Mouse (Mus musculus) stomach, embryonic 14.5 days (tissue): ENCODE measurements around the gene Hlcs. TPM values are rescaled to one million over a fixed set of nuclear protein-coding genes. Genes with fewer than 3 reads are reported as not detected.

Experiments used
- ATAC-seq: fragments of 200-750 bp; cut with Nextera tagmentation; 2 replicates; pipeline ENCODE4 v1.8.0; 2017; ENCODE audit warnings: low read depth, moderate TSS enrichment; ENCODE audit not compliant: insufficient number of reproducible peaks, insufficient read depth, low FRiP score
- H3K27ac ChIP-seq: fragments of 300-500 bp; sonication (generic); 2 replicates; pipeline ENCODE4 v1.5.1; 2014; ENCODE audit warnings: mild to moderate bottlenecking, low read length, moderate library complexity, mixed read lengths
- H3K27me3 ChIP-seq: fragments of 300-500 bp; sonication (generic); 2 replicates; pipeline ENCODE4 v1.6.1; 2014; ENCODE audit warnings: low read length, control low read depth, mixed read lengths; ENCODE audit not compliant: control insufficient read depth, insufficient read depth
- H3K36me3 ChIP-seq: fragments of 300-500 bp; sonication (generic); 2 replicates; pipeline ENCODE4 v1.6.1; 2014; ENCODE audit warnings: mild to moderate bottlenecking, control low read depth, low read length, moderate library complexity, mixed read lengths; ENCODE audit not compliant: control insufficient read depth, insufficient read depth
- H3K4me1 ChIP-seq: fragments of 300-500 bp; sonication (generic); 2 replicates; pipeline ENCODE4 v1.6.1; 2014; ENCODE audit warnings: low read length, control low read depth, mixed read lengths; ENCODE audit not compliant: control insufficient read depth, insufficient read depth
- H3K4me2 ChIP-seq: fragments of 300-500 bp; sonication (generic); replicated peaks from 2 replicates; pipeline ENCODE4 v1.6.1; 2014; ENCODE audit warnings: low read depth, low read length, control low read depth
- H3K4me3 ChIP-seq: fragments of 300-500 bp; sonication (generic); 2 replicates; pipeline ENCODE4 v1.5.1; 2014; ENCODE audit warnings: low read depth, low read length, control low read depth
- H3K9ac ChIP-seq: fragments of 300-500 bp; sonication (generic); replicated peaks from 2 replicates; pipeline ENCODE4 v1.6.1; 2014; ENCODE audit warnings: low read depth, mild to moderate bottlenecking, control low read depth, low read length, moderate library complexity, mixed read lengths
- H3K9me3 ChIP-seq: fragments of 300-500 bp; sonication (generic); 2 replicates; pipeline ENCODE4 v1.6.1; 2016; ENCODE audit warnings: low read depth, low read length, control low read depth; ENCODE audit not compliant: control insufficient read depth
- WGBS: fragments of 180-500 bp; shearing (Covaris S2); extraction: QIAGEN DNeasy Blood & Tissue Kit; methylation state at CpG from one replicate; pipeline ENCODE4 v1.1.7; 2014; 5-methylcytosine and 5-hydroxymethylcytosine counted together
- polyA plus RNA-seq: library from polyadenylated mRNA; unstranded; fragments of >200 nt; fragmentation: Nextera tagmentation; extraction: Ambion mirVana; gene quantifications from 2 replicates; pipeline ENCODE4 v1.2.1, GENCODE M21; 2014

Gene Hlcs
- polyA plus RNA-seq, 1 experiment from 2014 or later, result 10.8 TPM

- Histone ChIP-seq H3K4me3 (no peak overlapping the region), H3K9ac (no peak overlapping the region), H3K27me3 (0 out of 2 replicates have a peak, but pooled peaks cover 14% of the 10 kb centered on the region), H3K4me2 (no peak overlapping the region), H3K27ac (no peak overlapping the region), H3K9me3 (no peaks in the 10 kb centered on the region), H3K4me1 (peaks cover 13% of the 10 kb centered on the region), H3K36me3 (no peaks in the 10 kb centered on the region)
- 88% methylated on average over 3 of the region's 3 CpGs for WGBS
- ATAC-seq, result no peak
Measured at GRCm38 (mm10) chr16:94122347-94122746, 191.0 kb downstream of the Hlcs start.

GRCm38 (mm10) chr16:94118394-94118793 is 195.0 kb downstream of the Hlcs start:
- no peak for ATAC-seq
- H3K4me1 ChIP-seq, result peaks cover 7% of the 10 kb centered on the region
- no peak overlapping the region for H3K27ac ChIP-seq
- H3K4me3 ChIP-seq, result no peak overlapping the region
- H3K36me3 ChIP-seq, result no peaks in the 10 kb centered on the region
- no peaks in the 10 kb centered on the region for H3K9me3 ChIP-seq
- no peak overlapping the region for H3K4me2 ChIP-seq
- no peak overlapping the region for H3K9ac ChIP-seq
- 97% methylated on average over 1 of the region's 1 CpGs for WGBS
- H3K27me3 ChIP-seq, result no peaks in the 10 kb centered on the region

GRCm38 (mm10) chr16:94117333-94117732 is 196.0 kb downstream of the Hlcs start:
- Histone ChIP-seq H3K9ac (no peak overlapping the region), H3K4me3 (no peak overlapping the region), H3K4me1 (peaks cover 7% of the 10 kb centered on the region), H3K27me3 (no peaks in the 10 kb centered on the region), H3K9me3 (no peaks in the 10 kb centered on the region), H3K36me3 (no peaks in the 10 kb centered on the region), H3K27ac (no peak overlapping the region), H3K4me2 (no peak overlapping the region)
- 29% methylated on average over 6 of the region's 6 CpGs for WGBS
- ATAC-seq, result peak; percentile 81

- Histone ChIP-seq H3K4me1 (peaks cover 7% of the 10 kb centered on the region), H3K4me3 (no peak overlapping the region), H3K4me2 (no peak overlapping the region), H3K36me3 (no peaks in the 10 kb centered on the region), H3K27ac (no peak overlapping the region), H3K9ac (no peak overlapping the region), H3K27me3 (no peaks in the 10 kb centered on the region), H3K9me3 (no peaks in the 10 kb centered on the region)
- WGBS, result 62% methylated on average over 9 of the region's 9 CpGs
- ATAC-seq, result no peak
Measured at GRCm38 (mm10) chr16:94114693-94115092, 198.7 kb downstream of the Hlcs start.

- 81% methylated on average over 7 of the region's 7 CpGs for WGBS
Measured at GRCm38 (mm10) chr16:94113160-94113559, 200.2 kb downstream of the Hlcs start.

GRCm38 (mm10) chr16:94097724-94098455 is 215.5 kb downstream of the Hlcs start:
- Histone ChIP-seq H3K9me3 (no peaks in the 10 kb centered on the region), H3K4me2 (no peak overlapping the region), H3K9ac (no peak overlapping the region), H3K4me3 (no peak overlapping the region), H3K27me3 (peaks cover 36% of the 10 kb centered on the region), H3K27ac (no peak overlapping the region), H3K4me1 (peaks cover 5% of the 10 kb centered on the region; the same call in 1 of the 2 replicates), H3K36me3 (no peaks in the 10 kb centered on the region)
- WGBS, result 28% methylated on average over 12 of the region's 12 CpGs
- ATAC-seq, result peak; percentile 57; the same call in 1 of the 2 replicates

More at GRCm38 (mm10) chr16:94113160-94113559, 200.2 kb downstream of the Hlcs start:
- peaks cover 7% of the 10 kb centered on the region for H3K4me1 ChIP-seq
- H3K27ac ChIP-seq, result no peak overlapping the region
- no peak overlapping the region for H3K4me3 ChIP-seq
- no peak for ATAC-seq
- H3K4me2 ChIP-seq, result no peak overlapping the region
- H3K9ac ChIP-seq, result no peak overlapping the region
- H3K27me3 ChIP-seq, result no peaks in the 10 kb centered on the region
- H3K9me3 ChIP-seq, result no peaks in the 10 kb centered on the region
- no peaks in the 10 kb centered on the region for H3K36me3 ChIP-seq

- H3K9me3 ChIP-seq, result no peaks in the 10 kb centered on the region
- H3K27ac ChIP-seq, result no peak overlapping the region
- H3K4me2 ChIP-seq, result no peak overlapping the region
- no peaks in the 10 kb centered on the region for H3K36me3 ChIP-seq
- H3K4me1 ChIP-seq, result peaks cover 2% of the 10 kb centered on the region; the same call in 1 of the 2 replicates
- H3K9ac ChIP-seq, result no peak overlapping the region
- peaks cover 50% of the 10 kb centered on the region for H3K27me3 ChIP-seq
- no peak overlapping the region for H3K4me3 ChIP-seq
- ATAC-seq, result no peak
- WGBS, result 11% methylated on average over 14 of the region's 14 CpGs
Measured at GRCm38 (mm10) chr16:94096479-94096878, 216.9 kb downstream of the Hlcs start.

GRCm38 (mm10) chr16:94095109-94095822 is 218.1 kb downstream of the Hlcs start:
- ATAC-seq, result no peak
- H3K36me3 ChIP-seq, result no peaks in the 10 kb centered on the region
- no peak overlapping the region for H3K4me3 ChIP-seq
- H3K9me3 ChIP-seq, result no peaks in the 10 kb centered on the region
- 9% methylated on average over 26 of the region's 26 CpGs for WGBS
- H3K27ac ChIP-seq, result no peak overlapping the region
- no peak overlapping the region for H3K4me2 ChIP-seq
- no peaks in the 10 kb centered on the region for H3K4me1 ChIP-seq
- no peak overlapping the region for H3K9ac ChIP-seq
- H3K27me3 ChIP-seq, result peaks cover 62% of the 10 kb centered on the region
